Mouse (Mus musculus) layer of hippocampus, adult 2 months (tissue): ENCODE data around the gene Ear10. TPM values are rescaled to one million over a fixed set of nuclear protein-coding genes. Genes with fewer than 3 reads are reported as not detected.

Experiments
- total RNA-seq, 2 experiments: library from RNA; stranded (reverse); gene quantifications; 2 replicates each; pipeline ENCODE4 v1.2.3; 2021

Ear10 gene
- total RNA-seq, 2 experiments from 2014 or later = not detected

Other genes starting within 250 kb of the Ear10 start
- not detected for gene Gm8165, start 246.4 kb downstream of the Ear10 start, total RNA-seq
- 1 to 10 TPM; 1.2 to 1.7 TPM for gene Gm7324, start 225.7 kb downstream of the Ear10 start, total RNA-seq
- gene Gm16506, start 196.1 kb downstream of the Ear10 start, total RNA-seq = not detected
- not detected for gene Gm6526, start 175.7 kb downstream of the Ear10 start, total RNA-seq
- gene Gm8180, start 138.8 kb downstream of the Ear10 start, total RNA-seq = not detected
- not detected for gene Ear1, start 48.0 kb downstream of the Ear10 start, total RNA-seq
- gene Gm8113, start 1.8 kb upstream of the Ear10 start, total RNA-seq = under 1 TPM in 1 of 2 experiments, not detected in 1; 0.23 TPM
- not detected for gene Ang5, start 33.5 kb upstream of the Ear10 start, total RNA-seq
- not detected for gene Ang6, start 78.7 kb upstream of the Ear10 start, total RNA-seq
- gene Ear2, start 179.1 kb upstream of the Ear10 start, total RNA-seq = not detected
- not detected for gene Gm3327, start 200.3 kb upstream of the Ear10 start, total RNA-seq